Comparison of ENCODE assay signal across 34 mouse cellular contexts in genomic region chr1:84943549-84943948, GRCm38 (mm10). TPM values are rescaled to one million over a fixed set of nuclear protein-coding genes. Genes with fewer than 3 reads are reported as not detected.
"Had no signal": no experiment of that assay in that cellular context is flagged by ENCODE, and none has a peak within 500 bp of the region (broad histone marks: within the 10 kb centered on the region; RNA-seq: fewer than 3 reads in every experiment).

No protein-coding gene starts in this region.

- H3K4me3 ChIP-seq: left cerebral cortex, adult 2 months; limb, embryonic 10.5 days; limb, embryonic 12.5 days; limb, embryonic 13.5 days; limb, embryonic 15.5 days; liver, embryonic 12.5 days; liver, embryonic 13.5 days; liver, embryonic 15.5 days; lung, embryonic 15.5 days; megakaryocyte, embryonic 14.5 days; midbrain, embryonic 12.5 days; midbrain, embryonic 13.5 days; midbrain, embryonic 15.5 days; myocyte; neural tube, embryonic 12.5 days had no signal

- H3K4me2 ChIP-seq: limb, embryonic 12.5 days; limb, embryonic 13.5 days; limb, embryonic 15.5 days; liver, embryonic 11.5 days; liver, embryonic 12.5 days; liver, embryonic 13.5 days; liver, embryonic 15.5 days; lung, embryonic 14.5 days; lung, embryonic 15.5 days; midbrain, embryonic 12.5 days; midbrain, embryonic 13.5 days; midbrain, embryonic 15.5 days; neural tube, embryonic 12.5 days had no signal

- H3K36me3 ChIP-seq: limb, embryonic 10.5 days; limb, embryonic 12.5 days; limb, embryonic 13.5 days; limb, embryonic 15.5 days; liver, embryonic 12.5 days; liver, embryonic 13.5 days; liver, embryonic 15.5 days; lung, embryonic 15.5 days; midbrain, embryonic 12.5 days; midbrain, embryonic 13.5 days; midbrain, embryonic 15.5 days; neural tube, embryonic 12.5 days had no signal

- H3K27me3 ChIP-seq: limb, embryonic 12.5 days; limb, embryonic 13.5 days; limb, embryonic 15.5 days; liver, embryonic 12.5 days; liver, embryonic 13.5 days; liver, embryonic 15.5 days; lung, embryonic 15.5 days; megakaryocyte, embryonic 14.5 days; midbrain, embryonic 12.5 days; midbrain, embryonic 13.5 days; midbrain, embryonic 15.5 days; neural tube, embryonic 12.5 days had no signal

- ATAC-seq: liver, embryonic 12.5 days; liver, postnatal 0 days; lung, postnatal 0 days; midbrain, embryonic 13.5 days; midbrain, embryonic 15.5 days; midbrain, embryonic 16.5 days had no signal

- H3K9me3 ChIP-seq: limb, embryonic 10.5 days; limb, embryonic 12.5 days; limb, embryonic 15.5 days; liver, embryonic 12.5 days; liver, embryonic 13.5 days; liver, embryonic 15.5 days; lung, embryonic 15.5 days; midbrain, embryonic 12.5 days; midbrain, embryonic 13.5 days; midbrain, embryonic 15.5 days; neural tube, embryonic 12.5 days had no signal

- H3K27ac ChIP-seq: left cerebral cortex, adult 2 months; limb, embryonic 10.5 days; limb, embryonic 12.5 days; limb, embryonic 13.5 days; limb, embryonic 15.5 days; liver, embryonic 12.5 days; liver, embryonic 13.5 days; liver, embryonic 14.5 days; liver, embryonic 15.5 days; lung, embryonic 15.5 days; macrophage; midbrain, embryonic 12.5 days; midbrain, embryonic 13.5 days; midbrain, embryonic 15.5 days; neural tube, embryonic 12.5 days had no signal

- H3K4me1 ChIP-seq: limb, embryonic 10.5 days; limb, embryonic 12.5 days; limb, embryonic 13.5 days; limb, embryonic 15.5 days; liver, embryonic 12.5 days; liver, embryonic 13.5 days; liver, embryonic 15.5 days; lung, embryonic 15.5 days; megakaryocyte, embryonic 14.5 days; midbrain, embryonic 12.5 days; midbrain, embryonic 13.5 days; midbrain, embryonic 15.5 days; neural tube, embryonic 12.5 days had no signal

- DNase-seq: left cerebral cortex, postnatal 4 days; liver; liver, embryonic 13.5 days; liver, postnatal 0 days; lung, adult 18-20 months; lung, adult 2 months; lung, embryonic 14.5 days; lung, postnatal 10 days; lung, postnatal 14 days; lung, postnatal 36 days; lung, postnatal 4 days; midbrain, embryonic 14.5 days had no signal

- H3K9ac ChIP-seq: limb, embryonic 12.5 days; limb, embryonic 13.5 days; limb, embryonic 15.5 days; liver, embryonic 12.5 days; liver, embryonic 13.5 days; liver, embryonic 14.5 days; liver, embryonic 15.5 days; liver, postnatal 0 days; lung, embryonic 14.5 days; lung, embryonic 15.5 days; midbrain, embryonic 12.5 days; midbrain, embryonic 13.5 days; midbrain, embryonic 15.5 days; neural tube, embryonic 12.5 days had no signal

RNA-seq across cellular contexts. Expression of gene Slc16a14, which starts 8.6 kb away (rescaled TPM):
- total RNA-seq: liver, adult 2 months; megakaryocyte progenitor cell, adult 5-6 weeks; megakaryocyte-erythroid progenitor cell, adult 5-6 weeks had no signal
- polyA plus RNA-seq: liver, adult 2 months; liver, embryonic 14.5 days; liver, embryonic 15.5 days; lung, embryonic 14.5 days had no signal
